Mouse (Mus musculus): ENCODE measurements around the gene Gm10799.

GRCm38 (mm10) chr2:104035595-104035994, 32.8 kb downstream of the Gm10799 start:
- no peak for TF ChIP-seq GATA1 (IDR thresholded peaks at IDR 0.05; ENCODE audit: borderline replicate concordance, low read length)
- no peak for TF ChIP-seq FLI1 (IDR thresholded peaks at IDR 0.05; ENCODE audit: low read length)
